Mouse (Mus musculus): Measurements from ENCODE around the gene Rassf7. TPM values are rescaled to one million over a fixed set of nuclear protein-coding genes. Genes with fewer than 3 reads are reported as not detected.

The Rassf7 gene
- polyA plus RNA-seq, 1 experiment from 2014 or later: 45.7 TPM

- H3K27me3 ChIP-seq (ENCODE audit: control insufficient read depth, insufficient read depth, low read length): no peaks in the 10 kb centered on the region
- DNase-seq (ENCODE audit: low spot score) (peak; percentile 99), ATAC-seq (ENCODE audit: insufficient read depth, low FRiP score, low TSS enrichment) (peak; percentile 95)
- H3K4me1 ChIP-seq (ENCODE audit: control insufficient read depth, insufficient read depth, low read length): peaks cover 12% of the 10 kb centered on the region
- peak within 1 kb of the TSS; percentile 94 for H3K9ac ChIP-seq (ENCODE audit: low read length)
- under 1% methylated on average over 38 of the region's 39 CpGs for whole genome bisulfite sequencing
- peak within 1 kb of the TSS; percentile 64 for H3K27ac ChIP-seq (ENCODE audit: low read depth, low read length)
- H3K36me3 ChIP-seq (ENCODE audit: control insufficient read depth, insufficient read depth, low read length): peaks cover 5% of the 10 kb centered on the region
- peak within 1 kb of the TSS; percentile 94 for H3K4me3 ChIP-seq (ENCODE audit: low read depth, low read length)
- peak within 1 kb of the TSS; percentile 98 for H3K4me2 ChIP-seq (ENCODE audit: low read depth)
- no peaks in the 10 kb centered on the region for H3K9me3 ChIP-seq (ENCODE audit: control insufficient read depth, low read length)
These were observed 21.7 kb upstream of the Rassf7 start, which contains the start of the genes Hras and Lrrc56 for GRCm38 (mm10) chr7:141193948-141194347. Gene Hras, minus strand, starts transcription at chr7:141194005. Gene Lrrc56, plus strand, starts transcription at chr7:141194157.

- Histone ChIP-seq H3K4me2 (ENCODE audit: low read depth) (peak overlapping the region; percentile 98), H3K4me1 (ENCODE audit: control insufficient read depth, insufficient read depth, low read length) (peaks cover 12% of the 10 kb centered on the region), H3K4me3 (ENCODE audit: low read depth, low read length) (peak overlapping the region; percentile 94), H3K27ac (ENCODE audit: low read depth, low read length) (peak overlapping the region; percentile 56; the same call in 1 of the 2 replicates), H3K27me3 (ENCODE audit: control insufficient read depth, insufficient read depth, low read length) (no peaks in the 10 kb centered on the region), H3K36me3 (ENCODE audit: control insufficient read depth, insufficient read depth, low read length) (peaks cover 5% of the 10 kb centered on the region), H3K9ac (ENCODE audit: low read length) (peak overlapping the region; percentile 45), H3K9me3 (ENCODE audit: control insufficient read depth, low read length) (no peaks in the 10 kb centered on the region)
- ATAC-seq (ENCODE audit: insufficient read depth, low FRiP score, low TSS enrichment) (no peak), DNase-seq (ENCODE audit: low spot score) (peak; percentile 19)
- under 1% methylated on average over 23 of the region's 23 CpGs for WGBS
These were observed 21.3 kb upstream of the Rassf7 start for GRCm38 (mm10) chr7:141194409-141194808.

- no peaks in the 10 kb centered on the region for H3K9me3 ChIP-seq (ENCODE audit: control insufficient read depth, low read length)
- peak overlapping the region; percentile 98 for H3K4me2 ChIP-seq (ENCODE audit: low read depth)
- 0 out of 2 replicates have a peak overlapping the region, but pooled peaks have one; percentile 56 for H3K27ac ChIP-seq (ENCODE audit: low read depth, low read length)
- H3K27me3 ChIP-seq (ENCODE audit: control insufficient read depth, insufficient read depth, low read length): no peaks in the 10 kb centered on the region
- WGBS: under 1% methylated on average over 28 of the region's 28 CpGs
- H3K36me3 ChIP-seq (ENCODE audit: control insufficient read depth, insufficient read depth, low read length): peaks cover 5% of the 10 kb centered on the region; the same call in 1 of the 2 replicates
- H3K9ac ChIP-seq (ENCODE audit: low read length): peak overlapping the region; percentile 57
- H3K4me1 ChIP-seq (ENCODE audit: control insufficient read depth, insufficient read depth, low read length): peaks cover 12% of the 10 kb centered on the region
- H3K4me3 ChIP-seq (ENCODE audit: low read depth, low read length): peak overlapping the region; percentile 94
- DNase-seq (ENCODE audit: low spot score): peak; percentile 95
- ATAC-seq (ENCODE audit: insufficient read depth, low FRiP score, low TSS enrichment): peak; percentile 53; the same call in 1 of the 2 replicates
These were observed 20.8 kb upstream of the Rassf7 start for GRCm38 (mm10) chr7:141194830-141195229.

GRCm38 (mm10) chr7:141195754-141196153 lies 19.9 kb upstream of the Rassf7 start:
- no peak overlapping the region for H3K4me3 ChIP-seq (ENCODE audit: low read depth, low read length)

GRCm38 (mm10) chr7:141196619-141197282 lies 18.9 kb upstream of the Rassf7 start:
- Histone ChIP-seq H3K27me3 (ENCODE audit: control insufficient read depth, insufficient read depth, low read length) (no peaks in the 10 kb centered on the region), H3K9me3 (ENCODE audit: control insufficient read depth, low read length) (no peaks in the 10 kb centered on the region), H3K4me1 (ENCODE audit: control insufficient read depth, insufficient read depth, low read length) (peaks cover 12% of the 10 kb centered on the region), H3K9ac (ENCODE audit: low read length) (no peak overlapping the region), H3K4me2 (ENCODE audit: low read depth) (no peak overlapping the region), H3K27ac (ENCODE audit: low read depth, low read length) (no peak overlapping the region), H3K4me3 (ENCODE audit: low read depth, low read length) (no peak overlapping the region), H3K36me3 (ENCODE audit: control insufficient read depth, insufficient read depth, low read length) (no peaks in the 10 kb centered on the region; the same call in 1 of the 2 replicates)
- WGBS: 87% methylated on average over 8 of the region's 8 CpGs
- no peak for DNase-seq (ENCODE audit: low spot score)
- ATAC-seq (ENCODE audit: insufficient read depth, low FRiP score, low TSS enrichment): no peak

More at GRCm38 (mm10) chr7:141195754-141196153, 19.9 kb upstream of the Rassf7 start:
- DNase-seq (ENCODE audit: low spot score): no peak
- H3K9me3 ChIP-seq (ENCODE audit: control insufficient read depth, low read length): no peaks in the 10 kb centered on the region
- ATAC-seq (ENCODE audit: insufficient read depth, low FRiP score, low TSS enrichment): no peak
- H3K27me3 ChIP-seq (ENCODE audit: control insufficient read depth, insufficient read depth, low read length): no peaks in the 10 kb centered on the region
- peak overlapping the region; percentile 57; the same call in 1 of the 2 replicates for H3K9ac ChIP-seq (ENCODE audit: low read length)
- peaks cover 12% of the 10 kb centered on the region for H3K4me1 ChIP-seq (ENCODE audit: control insufficient read depth, insufficient read depth, low read length)
- peaks cover 1% of the 10 kb centered on the region; the same call in 1 of the 2 replicates for H3K36me3 ChIP-seq (ENCODE audit: control insufficient read depth, insufficient read depth, low read length)
- WGBS: 98% methylated on average over 2 of the region's 2 CpGs
- H3K27ac ChIP-seq (ENCODE audit: low read depth, low read length): no peak overlapping the region
- no peak overlapping the region for H3K4me2 ChIP-seq (ENCODE audit: low read depth)

- WGBS: 98% methylated on average over 4 of the region's 4 CpGs
These were observed 17.5 kb upstream of the Rassf7 start for GRCm38 (mm10) chr7:141198121-141198520.

GRCm38 (mm10) chr7:141204546-141204945 lies 11.1 kb upstream of the Rassf7 start:
- no peak overlapping the region for H3K4me3 ChIP-seq (ENCODE audit: low read depth, low read length)
- no peak overlapping the region for H3K4me2 ChIP-seq (ENCODE audit: low read depth)
- DNase-seq (ENCODE audit: low spot score) (no peak), ATAC-seq (ENCODE audit: insufficient read depth, low FRiP score, low TSS enrichment) (no peak)
- H3K27me3 ChIP-seq (ENCODE audit: control insufficient read depth, insufficient read depth, low read length): no peaks in the 10 kb centered on the region
- H3K4me1 ChIP-seq (ENCODE audit: control insufficient read depth, insufficient read depth, low read length): no peaks in the 10 kb centered on the region
- no peaks in the 10 kb centered on the region for H3K9me3 ChIP-seq (ENCODE audit: control insufficient read depth, low read length)
- WGBS: 79% methylated on average over 3 of the region's 3 CpGs
- no peak overlapping the region for H3K27ac ChIP-seq (ENCODE audit: low read depth, low read length)
- H3K9ac ChIP-seq (ENCODE audit: low read length): no peak overlapping the region
- no peaks in the 10 kb centered on the region for H3K36me3 ChIP-seq (ENCODE audit: control insufficient read depth, insufficient read depth, low read length)

More at GRCm38 (mm10) chr7:141198121-141198520, 17.5 kb upstream of the Rassf7 start:
- ATAC-seq (ENCODE audit: insufficient read depth, low FRiP score, low TSS enrichment) (no peak), DNase-seq (ENCODE audit: low spot score) (no peak)
- Histone ChIP-seq H3K4me3 (ENCODE audit: low read depth, low read length) (no peak overlapping the region), H3K4me1 (ENCODE audit: control insufficient read depth, insufficient read depth, low read length) (peaks cover 5% of the 10 kb centered on the region), H3K27ac (ENCODE audit: low read depth, low read length) (no peak overlapping the region), H3K4me2 (ENCODE audit: low read depth) (no peak overlapping the region), H3K36me3 (ENCODE audit: control insufficient read depth, insufficient read depth, low read length) (no peaks in the 10 kb centered on the region), H3K27me3 (ENCODE audit: control insufficient read depth, insufficient read depth, low read length) (no peaks in the 10 kb centered on the region), H3K9me3 (ENCODE audit: control insufficient read depth, low read length) (no peaks in the 10 kb centered on the region), H3K9ac (ENCODE audit: low read length) (no peak overlapping the region)

GRCm38 (mm10) chr7:141205504-141205903 lies 10.2 kb upstream of the Rassf7 start:
- Histone ChIP-seq H3K9me3 (ENCODE audit: control insufficient read depth, low read length) (no peaks in the 10 kb centered on the region), H3K9ac (ENCODE audit: low read length) (no peak overlapping the region), H3K4me3 (ENCODE audit: low read depth, low read length) (no peak overlapping the region), H3K4me1 (ENCODE audit: control insufficient read depth, insufficient read depth, low read length) (no peaks in the 10 kb centered on the region), H3K36me3 (ENCODE audit: control insufficient read depth, insufficient read depth, low read length) (no peaks in the 10 kb centered on the region), H3K4me2 (ENCODE audit: low read depth) (no peak overlapping the region), H3K27ac (ENCODE audit: low read depth, low read length) (no peak overlapping the region), H3K27me3 (ENCODE audit: control insufficient read depth, insufficient read depth, low read length) (no peaks in the 10 kb centered on the region)
- DNase-seq (ENCODE audit: low spot score): no peak
- 83% methylated on average over 5 of the region's 5 CpGs for WGBS
- no peak for ATAC-seq (ENCODE audit: insufficient read depth, low FRiP score, low TSS enrichment)
